Mouse (Mus musculus) macrophage (primary cell): ENCODE data around the gene Jazf1. TPM values are rescaled to one million over a fixed set of nuclear protein-coding genes. Genes with fewer than 3 reads are reported as not detected.
A peak's percentile ranks its signal among the peaks of the same experiment; 100 is the strongest.

Source experiments
- H3K27ac ChIP-seq: fragments of 350-480 bp; formaldehyde crosslinking; 2 replicates; pipeline ENCODE4 v1.9.0; 2021
- H3K36me3 ChIP-seq: fragments of 350-480 bp; formaldehyde crosslinking; 2 replicates; pipeline ENCODE4 v1.9.0; 2021; ENCODE audit errors: inconsistent target
- H3K4me3 ChIP-seq: fragments of 350-480 bp; formaldehyde crosslinking; 2 replicates; pipeline ENCODE4 v1.9.0; 2021; ENCODE audit errors: inconsistent target
- H3K79me2 ChIP-seq: fragments of 350-480 bp; formaldehyde crosslinking; 2 replicates; pipeline ENCODE4 v1.9.0; 2021; ENCODE audit errors: inconsistent target
- WGBS: methylation state at CpG from one replicate; pipeline ENCODE4 v1.1.7; 2026; ENCODE audit warnings: inconsistent platforms; ENCODE audit not compliant: missing documents; 5-methylcytosine and 5-hydroxymethylcytosine counted together
- polyA plus RNA-seq: library from polyadenylated mRNA; stranded (reverse); fragments of 250-400 nt; gene quantifications from 3 replicates; pipeline ENCODE4 v1.2.4, GENCODE M21; 2018; ENCODE audit warnings: inconsistent platforms

Jazf1 gene
- polyA plus RNA-seq, 1 experiment from 2014 or later, result 1.0 TPM

DNA sequence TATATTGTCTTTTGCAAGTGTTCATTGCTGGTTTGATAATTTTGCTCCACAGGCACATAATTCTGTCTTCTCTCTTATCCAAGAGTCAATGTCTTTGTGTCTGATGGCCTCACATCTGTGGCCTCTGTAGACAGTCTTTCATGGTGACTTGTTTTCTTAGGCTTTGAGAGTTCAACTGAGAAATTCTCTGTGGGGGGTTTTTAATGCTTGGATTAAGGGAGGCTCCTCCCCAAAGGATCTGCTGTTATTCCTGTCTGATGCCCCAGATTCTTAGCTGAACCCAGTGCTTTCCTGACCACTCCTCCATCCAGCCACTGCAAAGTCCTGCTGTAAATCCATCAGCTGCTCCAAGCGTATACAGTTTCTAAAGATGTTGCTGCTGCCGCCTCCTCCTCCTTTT lies 112.3 kb downstream of the Jazf1 start:
- H3K27ac ChIP-seq, result no peak overlapping the region
- no peak overlapping the region for H3K4me3 ChIP-seq
- no peaks in the 10 kb centered on the region for H3K36me3 ChIP-seq
- 96% methylated on average over 2 of the region's 2 CpGs for WGBS
- no peaks in the 10 kb centered on the region for H3K79me2 ChIP-seq

DNA sequence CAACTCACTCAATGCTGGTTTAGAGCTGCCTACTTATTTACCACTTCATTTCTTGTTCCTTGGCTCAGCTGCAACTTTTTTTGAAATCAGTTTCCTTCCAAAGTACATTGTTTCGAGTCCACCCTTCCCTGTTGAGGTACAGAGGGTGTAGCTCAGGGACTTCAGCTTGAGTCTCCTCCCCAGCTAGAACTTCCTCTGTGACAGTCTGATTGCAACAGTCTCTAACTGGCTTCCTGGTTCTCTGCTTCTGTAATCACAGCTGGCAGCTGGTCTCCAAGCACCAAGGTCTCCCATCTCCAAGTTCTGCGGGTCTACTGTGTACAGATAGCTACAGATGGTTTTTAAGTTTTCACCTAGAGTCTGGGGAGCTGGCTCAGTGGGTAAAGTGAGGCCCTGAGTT lies 113.1 kb downstream of the Jazf1 start:
- Histone ChIP-seq H3K4me3 (no peak overlapping the region), H3K36me3 (no peaks in the 10 kb centered on the region), H3K79me2 (no peaks in the 10 kb centered on the region), H3K27ac (peak overlapping the region; percentile 68)
- 0% methylated on average over 2 of the region's 2 CpGs for WGBS

DNA sequence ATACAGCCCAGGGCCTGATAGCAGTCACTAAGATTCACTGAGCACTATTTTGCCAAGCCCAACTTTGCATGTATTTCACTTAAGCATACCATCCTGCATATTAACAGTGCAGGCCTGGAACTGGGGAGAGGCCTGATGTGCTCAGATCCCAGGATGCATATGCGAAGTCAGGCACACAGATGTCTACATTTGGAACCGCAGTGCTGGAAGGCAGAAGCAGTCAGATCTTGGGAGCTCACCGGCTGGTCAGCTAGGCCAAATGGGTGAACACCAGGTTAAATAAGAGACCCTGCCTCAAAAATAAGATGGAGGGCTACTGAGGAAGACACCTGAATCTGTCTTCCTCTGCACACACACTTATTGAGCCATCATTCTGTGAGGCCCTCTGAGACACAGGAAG lies 113.6 kb downstream of the Jazf1 start:
- 97% methylated on average over 3 of the region's 3 CpGs for WGBS
- Histone ChIP-seq H3K4me3 (no peak overlapping the region), H3K36me3 (no peaks in the 10 kb centered on the region), H3K79me2 (no peaks in the 10 kb centered on the region), H3K27ac (peak overlapping the region; percentile 68)

- Histone ChIP-seq H3K27ac (peak overlapping the region; percentile 68), H3K36me3 (no peaks in the 10 kb centered on the region), H3K79me2 (no peaks in the 10 kb centered on the region), H3K4me3 (no peak overlapping the region)
- 47% methylated on average over 9 of the region's 9 CpGs for WGBS
Measured at GRCm38 (mm10) chr6:52954441-52954840, 114.0 kb downstream of the Jazf1 start.

GRCm38 (mm10) chr6:52952526-52952900 lies 115.9 kb downstream of the Jazf1 start:
- H3K36me3 ChIP-seq, result no peaks in the 10 kb centered on the region
- H3K27ac ChIP-seq, result no peak overlapping the region

DNA sequence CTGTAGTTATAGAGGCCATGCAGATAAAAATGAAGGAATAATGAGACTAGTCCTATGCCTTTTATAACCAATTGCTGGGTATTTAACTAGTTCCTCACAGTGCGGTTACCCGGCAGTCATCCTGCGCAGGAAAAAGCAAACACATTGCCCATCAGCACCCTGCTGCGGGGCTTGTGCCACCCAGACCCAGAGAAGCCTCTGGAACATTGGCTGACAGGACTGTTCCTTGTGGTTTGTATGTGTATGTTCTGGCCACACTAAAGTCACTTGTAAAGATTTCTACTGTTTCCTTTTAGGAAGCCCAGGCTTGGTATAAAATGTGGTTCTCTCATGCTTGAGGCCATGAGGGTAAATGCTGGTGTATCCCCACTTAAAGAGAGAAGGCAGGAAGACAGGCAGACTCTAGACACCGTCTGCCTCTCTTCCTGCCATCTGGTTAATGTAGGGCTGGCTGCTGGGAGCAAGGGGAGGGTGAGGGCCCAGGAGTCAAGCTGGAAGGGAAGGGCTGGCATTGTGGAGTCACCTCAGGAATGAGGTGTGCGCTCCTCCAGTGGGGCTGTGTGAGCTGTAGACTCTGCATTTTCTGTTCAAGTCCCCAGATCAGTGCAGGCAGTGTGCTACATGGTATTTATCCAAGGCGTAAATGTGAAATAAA lies 116.4 kb downstream of the Jazf1 start:
- Histone ChIP-seq H3K36me3 (no peaks in the 10 kb centered on the region), H3K27ac (no peak overlapping the region), H3K4me3 (no peak overlapping the region), H3K79me2 (no peaks in the 10 kb centered on the region)
- 86% methylated on average over 7 of the region's 7 CpGs for WGBS

More at GRCm38 (mm10) chr6:52952526-52952900, 115.9 kb downstream of the Jazf1 start:
- WGBS, result 98% methylated on average over 8 of the region's 8 CpGs
- Histone ChIP-seq H3K79me2 (no peaks in the 10 kb centered on the region), H3K4me3 (no peak overlapping the region)

DNA sequence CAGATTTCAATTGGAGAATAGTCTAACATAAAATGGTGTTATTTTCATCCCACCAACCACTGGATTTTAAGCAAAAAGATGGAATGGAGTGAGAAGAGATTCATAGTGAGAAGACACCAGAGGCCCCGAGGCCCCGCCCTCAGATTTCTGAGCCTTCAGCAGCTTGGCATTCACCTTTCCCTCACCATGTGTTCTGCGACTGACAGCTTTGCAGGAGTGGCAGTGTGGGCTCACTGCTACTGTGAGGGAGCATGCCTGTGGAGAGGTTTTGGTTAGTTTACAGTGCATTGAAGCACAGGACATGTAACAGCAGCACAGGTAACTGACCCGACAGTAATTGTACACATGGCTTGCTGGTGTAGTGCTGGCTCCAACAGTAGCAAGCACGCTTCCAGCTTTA lies 118.1 kb downstream of the Jazf1 start:
- H3K4me3 ChIP-seq, result no peak overlapping the region
- H3K36me3 ChIP-seq, result no peaks in the 10 kb centered on the region
- WGBS, result 94% methylated on average over 5 of the region's 5 CpGs
- no peaks in the 10 kb centered on the region for H3K79me2 ChIP-seq
- H3K27ac ChIP-seq, result no peak overlapping the region

DNA sequence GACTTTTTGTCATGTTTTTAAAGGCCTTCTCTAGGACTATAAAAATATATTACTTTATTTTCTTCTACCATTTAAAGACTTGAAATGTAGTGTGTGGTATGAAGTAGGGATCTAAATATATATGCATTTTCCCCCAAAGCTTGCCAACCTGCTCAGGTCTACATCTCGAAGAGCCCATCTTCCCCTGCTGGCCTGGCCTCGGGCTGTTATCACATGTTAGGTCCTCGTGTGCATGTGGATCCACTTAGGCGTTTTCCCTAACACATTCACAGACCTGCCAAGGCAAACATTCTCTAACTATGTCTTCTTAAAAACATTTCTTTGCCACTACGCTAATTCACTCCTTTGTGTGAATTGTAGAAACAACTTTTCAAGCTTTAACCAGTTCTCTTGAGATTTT lies 125.9 kb downstream of the Jazf1 start:
- H3K27ac ChIP-seq, result no peak overlapping the region
- H3K79me2 ChIP-seq, result no peaks in the 10 kb centered on the region
- no peaks in the 10 kb centered on the region for H3K36me3 ChIP-seq
- WGBS, result 92% methylated on average over 5 of the region's 5 CpGs
- no peak overlapping the region for H3K4me3 ChIP-seq

DNA sequence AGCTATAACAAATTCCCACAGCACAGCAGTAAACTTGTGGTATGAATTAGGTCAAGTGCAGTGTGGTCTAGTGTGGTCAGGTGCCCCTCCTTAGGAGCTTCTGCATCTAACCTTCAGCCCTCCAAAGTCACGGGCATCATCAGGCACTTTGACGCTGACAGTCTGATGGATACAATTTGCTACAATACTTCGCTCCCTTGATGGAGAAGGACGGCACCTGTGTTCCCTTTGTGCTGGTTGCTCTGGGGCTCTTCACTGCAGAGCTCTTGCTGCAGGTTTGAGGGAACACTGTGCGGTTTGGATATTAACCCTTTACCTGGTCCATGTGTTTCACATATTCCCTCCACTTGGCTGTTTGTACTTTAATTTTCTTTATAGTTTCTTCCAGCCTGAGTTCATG lies 126.3 kb downstream of the Jazf1 start:
- no peaks in the 10 kb centered on the region for H3K36me3 ChIP-seq
- no peak overlapping the region for H3K4me3 ChIP-seq
- WGBS, result 99% methylated on average over 5 of the region's 5 CpGs
- no peak overlapping the region for H3K27ac ChIP-seq
- no peaks in the 10 kb centered on the region for H3K79me2 ChIP-seq

GRCm38 (mm10) chr6:52937916-52938315 lies 130.5 kb downstream of the Jazf1 start:
- no peak overlapping the region for H3K27ac ChIP-seq
- 100% methylated on average over 1 of the region's 3 CpGs for WGBS
- H3K36me3 ChIP-seq, result no peaks in the 10 kb centered on the region
- no peak overlapping the region for H3K4me3 ChIP-seq
- no peaks in the 10 kb centered on the region for H3K79me2 ChIP-seq

- 53% methylated on average over 10 of the region's 10 CpGs for WGBS
Measured at GRCm38 (mm10) chr6:52936995-52937394, 131.4 kb downstream of the Jazf1 start.

DNA sequence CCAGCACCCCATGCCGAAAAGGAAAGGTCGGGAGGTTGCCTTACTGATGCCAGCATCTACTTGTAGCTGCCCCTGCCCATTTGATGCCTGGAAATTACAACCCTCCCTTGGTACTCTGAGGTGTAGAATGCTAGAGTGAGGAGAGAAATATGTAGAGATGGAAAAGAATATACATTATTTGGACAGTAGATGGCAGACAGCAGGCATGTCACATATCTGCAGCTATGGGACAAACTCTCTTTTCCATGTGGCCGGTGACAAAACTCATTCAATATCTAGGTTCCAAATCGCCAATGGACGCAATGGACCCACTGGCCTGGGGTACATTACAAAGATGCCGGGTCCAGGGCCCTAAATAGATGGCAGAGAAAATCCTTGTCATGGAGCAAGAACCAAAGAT lies 134.4 kb downstream of the Jazf1 start:
- Histone ChIP-seq H3K36me3 (no peaks in the 10 kb centered on the region), H3K27ac (no peak overlapping the region), H3K4me3 (no peak overlapping the region), H3K79me2 (no peaks in the 10 kb centered on the region)
- 87% methylated on average over 6 of the region's 6 CpGs for WGBS

More at GRCm38 (mm10) chr6:52936995-52937394, 131.4 kb downstream of the Jazf1 start:
- no peak overlapping the region for H3K4me3 ChIP-seq
- no peak overlapping the region for H3K27ac ChIP-seq
- no peaks in the 10 kb centered on the region for H3K36me3 ChIP-seq
- H3K79me2 ChIP-seq, result no peaks in the 10 kb centered on the region

GRCm38 (mm10) chr6:52932603-52933178 lies 135.7 kb downstream of the Jazf1 start:
- 96% methylated on average over 7 of the region's 7 CpGs for WGBS
- Histone ChIP-seq H3K27ac (no peak overlapping the region), H3K36me3 (no peaks in the 10 kb centered on the region), H3K4me3 (no peak overlapping the region), H3K79me2 (no peaks in the 10 kb centered on the region)

- Histone ChIP-seq H3K27ac (no peak overlapping the region), H3K36me3 (no peaks in the 10 kb centered on the region), H3K79me2 (no peaks in the 10 kb centered on the region), H3K4me3 (no peak overlapping the region)
- WGBS, result 92% methylated on average over 11 of the region's 12 CpGs
Measured at GRCm38 (mm10) chr6:52929358-52929757, 139.1 kb downstream of the Jazf1 start.

DNA sequence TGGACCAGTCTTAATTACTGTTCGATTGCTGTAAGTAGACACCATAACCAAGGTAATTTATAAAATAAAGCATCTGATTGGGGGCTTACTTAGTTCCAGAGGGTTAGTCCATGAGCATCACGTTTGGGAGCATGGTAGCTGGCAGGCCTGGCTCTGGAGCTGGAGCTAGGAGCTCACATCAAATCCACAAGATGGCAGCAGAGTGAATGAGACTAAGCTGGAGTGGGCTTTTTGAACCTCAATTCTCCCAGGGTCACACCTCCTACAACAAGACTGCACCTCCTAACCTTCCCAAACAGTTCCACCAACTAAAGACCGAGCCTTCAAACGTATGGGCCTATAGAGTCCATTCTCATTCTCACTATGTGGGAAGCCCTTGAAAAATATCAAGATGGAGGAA lies 141.5 kb downstream of the Jazf1 start:
- H3K79me2 ChIP-seq, result no peaks in the 10 kb centered on the region
- H3K36me3 ChIP-seq, result no peaks in the 10 kb centered on the region
- no peak overlapping the region for H3K27ac ChIP-seq
- 87% methylated on average over 4 of the region's 4 CpGs for WGBS
- H3K4me3 ChIP-seq, result no peak overlapping the region
